Mouse (Mus musculus) adrenal gland, adult 8-10 months (tissue): ENCODE data around the gene Zan. TPM values are rescaled to one million over a fixed set of nuclear protein-coding genes. Genes with fewer than 3 reads are reported as not detected.
A peak's percentile ranks its signal among the peaks of the same experiment; 100 is the strongest.
"Not testable (repeated sequence)": the region's sequence is repeated elsewhere in the genome, so short reads cannot be mapped to it uniquely, and the experiment has no call there.

Experiments used
- DNase-seq: peaks from one replicate; pipeline ENCODE4 v3.0.0; 2022
- total RNA-seq, 4 experiments: library from RNA; stranded (reverse); gene quantifications; 2 replicates each; pipeline ENCODE4 v1.2.4; 2022

Gene Zan
- total RNA-seq, 4 experiments from 2014 or later, result not detected

- peak; percentile 100 for DNase-seq
Observed at GRCm38 (mm10) chr5:137501709-137502666, 25.1 kb upstream of the Zan start, which contains the start of gene Pop7. TSS of gene Pop7 (minus strand) at chr5:137502518.

- no peak for DNase-seq
Observed at GRCm38 (mm10) chr5:137500186-137500585, 23.3 kb upstream of the Zan start.

- DNase-seq, result no peak
Observed at GRCm38 (mm10) chr5:137493831-137494230, 17.0 kb upstream of the Zan start.

- DNase-seq, result no peak
Observed at GRCm38 (mm10) chr5:137491559-137491958, 14.7 kb upstream of the Zan start.

GRCm38 (mm10) chr5:137487616-137488015 is 10.8 kb upstream of the Zan start:
- no peak for DNase-seq

GRCm38 (mm10) chr5:137485851-137486155 is 8.9 kb upstream of the Zan start:
- DNase-seq, result no peak

GRCm38 (mm10) chr5:137485071-137485850 is 8.4 kb upstream of the Zan start:
- no peak for DNase-seq

GRCm38 (mm10) chr5:137481897-137482296 is 5.0 kb upstream of the Zan start:
- no peak for DNase-seq

- DNase-seq, result peak; percentile 44
Observed at GRCm38 (mm10) chr5:137481138-137481537, 4.3 kb upstream of the Zan start.

GRCm38 (mm10) chr5:137474351-137474750 is 2.5 kb downstream of the Zan start:
- no peak for DNase-seq

GRCm38 (mm10) chr5:137472252-137472904 is 4.5 kb downstream of the Zan start:
- DNase-seq, result no peak

GRCm38 (mm10) chr5:137466946-137467345 is 9.9 kb downstream of the Zan start:
- no peak for DNase-seq

GRCm38 (mm10) chr5:137465049-137465448 is 11.8 kb downstream of the Zan start:
- no peak for DNase-seq

GRCm38 (mm10) chr5:137455866-137456591 is 20.8 kb downstream of the Zan start:
- DNase-seq, result no peak

- DNase-seq, result no peak
Observed at GRCm38 (mm10) chr5:137455206-137455605, 21.7 kb downstream of the Zan start.

GRCm38 (mm10) chr5:137445536-137445935 is 31.3 kb downstream of the Zan start:
- DNase-seq, result no peak

GRCm38 (mm10) chr5:137440216-137440855 is 36.5 kb downstream of the Zan start:
- peak; percentile 43 for DNase-seq

- no peak for DNase-seq
Observed at GRCm38 (mm10) chr5:137433889-137434288, 43.0 kb downstream of the Zan start.

GRCm38 (mm10) chr5:137430402-137430801 is 46.5 kb downstream of the Zan start:
- not testable (repeated sequence) for DNase-seq

GRCm38 (mm10) chr5:137425648-137426047 is 51.2 kb downstream of the Zan start:
- no peak for DNase-seq

- no peak for DNase-seq
Observed at GRCm38 (mm10) chr5:137419841-137420240, 57.0 kb downstream of the Zan start.

- no peak for DNase-seq
Observed at GRCm38 (mm10) chr5:137419105-137419504, 57.8 kb downstream of the Zan start.
